Mouse (Mus musculus): ENCODE results near the gene Alpl.

DNA sequence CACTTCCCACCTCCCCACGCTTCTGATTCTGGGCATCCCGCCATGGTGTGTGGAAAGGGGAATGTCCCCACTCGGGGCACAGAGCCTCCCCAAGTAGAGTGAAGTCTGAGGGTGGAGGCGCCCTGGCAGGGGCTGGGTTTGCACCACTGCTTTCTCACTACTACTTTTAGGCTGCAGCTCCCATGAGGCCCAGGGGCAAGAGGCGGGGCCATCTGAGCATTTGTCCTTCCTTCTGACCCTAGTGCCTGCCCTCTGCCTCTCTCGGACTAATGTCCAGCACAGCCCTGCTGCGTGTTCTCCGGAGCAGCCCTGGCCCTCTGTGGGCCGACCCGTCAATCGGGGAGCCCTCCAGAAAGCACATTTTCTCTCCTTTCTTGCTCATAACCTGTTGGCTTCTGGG is 72.0 kb downstream of the Alpl start:
- TF ChIP-seq E2F4 (IDR thresholded peaks at IDR 0.05; ENCODE audit: insufficient read depth) (no peak), POLR2A (IDR thresholded peaks at IDR 0.05; ENCODE audit: insufficient read length, low read depth) (no peak), USF1 (IDR thresholded peaks at IDR 0.05; ENCODE audit: low read depth) (no peak), MYOG (IDR thresholded peaks at IDR 0.05; ENCODE audit: control insufficient read depth in 1 of 3, insufficient read depth in 1 of 3, insufficient read length in 2 of 3, low read depth in 2 of 3) (no peak), TCF12 (IDR thresholded peaks at IDR 0.05; ENCODE audit: insufficient read depth, poor library complexity, severe bottlenecking) (no peak), SRF (IDR thresholded peaks at IDR 0.05; ENCODE audit: control insufficient read depth, insufficient read length, low read depth) (no peak), MAX (IDR thresholded peaks at IDR 0.05; ENCODE audit: low read depth) (no peak), MYOD1 (IDR thresholded peaks at IDR 0.05; ENCODE audit: control insufficient read depth in 1 of 3, insufficient read length in 2 of 3, low read depth in 2 of 3) (no peak), POLR2AphosphoS2 (IDR thresholded peaks at IDR 0.05; ENCODE audit: insufficient read length, low read depth) (no peak), REST (IDR thresholded peaks at IDR 0.05; ENCODE audit: insufficient read depth, insufficient read length) (no peak), CEBPB (IDR thresholded peaks at IDR 0.05; ENCODE audit: insufficient read depth, poor library complexity, severe bottlenecking) (no peak), TCF3 (IDR thresholded peaks at IDR 0.05; ENCODE audit: insufficient read length, low read depth) (no peak)

Data from myocyte (in vitro differentiated cells).